Mouse (Mus musculus) liver, embryonic 13.5 days (tissue): ENCODE data around the gene Znhit6. TPM values are rescaled to one million over a fixed set of nuclear protein-coding genes. Genes with fewer than 3 reads are reported as not detected.

Experiments
- ATAC-seq: fragments of 200-750 bp; cut with Nextera tagmentation; 2 replicates; pipeline ENCODE4 v1.8.0; 2017; ENCODE audit warnings: low read depth, mild to moderate bottlenecking, moderate number of reproducible peaks, moderate library complexity
- DNase-seq: peaks from one replicate; pipeline ENCODE4 v3.0.0; 2022
- H3K27ac ChIP-seq: fragments of 300-500 bp; sonication (generic); 2 replicates; pipeline ENCODE4 v1.5.1; 2015; ENCODE audit warnings: moderate library complexity, mild to moderate bottlenecking, inconsistent platforms
- H3K27me3 ChIP-seq: fragments of 300-500 bp; sonication (generic); 2 replicates; pipeline ENCODE4 v1.6.1; 2015; ENCODE audit warnings: mild to moderate bottlenecking, inconsistent platforms
- H3K36me3 ChIP-seq: fragments of 300-500 bp; sonication (generic); 2 replicates; pipeline ENCODE4 v1.6.1; 2015; ENCODE audit warnings: mild to moderate bottlenecking, inconsistent platforms
- H3K4me1 ChIP-seq: fragments of 300-500 bp; sonication (generic); replicated peaks from 2 replicates; pipeline ENCODE4 v1.6.1; 2015; ENCODE audit warnings: inconsistent platforms
- H3K4me2 ChIP-seq: fragments of 300-500 bp; sonication (generic); 2 replicates; pipeline ENCODE4 v1.6.1; 2015; ENCODE audit warnings: inconsistent platforms, mild to moderate bottlenecking, moderate library complexity
- H3K4me3 ChIP-seq: fragments of 300-500 bp; sonication (generic); replicated peaks from 2 replicates; pipeline ENCODE4 v1.5.1; 2015; ENCODE audit warnings: mild to moderate bottlenecking, inconsistent platforms
- H3K9ac ChIP-seq: fragments of 300-500 bp; sonication (generic); 2 replicates; pipeline ENCODE4 v1.6.1; 2015; ENCODE audit warnings: mild to moderate bottlenecking, inconsistent platforms
- H3K9me3 ChIP-seq: fragments of 300-500 bp; sonication (generic); replicated peaks from 2 replicates; pipeline ENCODE4 v1.6.1; 2016; ENCODE audit warnings: inconsistent platforms
- WGBS: fragments of 180-500 bp; shearing (Covaris S2); methylation state at CpG from one replicate; pipeline ENCODE4 v1.1.7; 2015; ENCODE audit not compliant: insufficient replicate concordance; 5-methylcytosine and 5-hydroxymethylcytosine counted together
- polyA plus RNA-seq: library from polyadenylated mRNA; unstranded; fragments of >200 nt; fragmentation: Nextera tagmentation; extraction: Ambion mirVana; gene quantifications from 2 replicates; pipeline ENCODE4 v1.2.1, GENCODE M21; 2015

Znhit6 gene
- polyA plus RNA-seq, 1 experiment from 2014 or later: 20.5 TPM

DNA sequence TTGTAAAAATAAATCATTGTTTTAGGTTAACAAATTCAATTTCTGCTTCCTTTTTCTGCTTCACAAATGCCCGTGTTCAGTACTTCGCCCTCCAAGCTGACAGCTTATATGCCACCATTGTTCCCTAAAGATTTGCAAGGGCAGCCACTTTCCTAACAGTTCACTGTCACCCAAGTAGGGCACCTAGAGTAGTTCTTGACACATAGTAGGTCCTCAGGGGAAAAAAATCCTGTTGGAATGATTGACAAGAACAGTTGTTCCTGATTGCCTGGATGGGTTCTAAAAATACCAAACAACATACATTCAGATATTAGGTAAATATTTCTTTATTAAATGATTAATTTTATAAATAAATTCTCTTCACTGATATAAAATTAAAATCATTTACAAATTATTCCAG, 70.7 kb downstream of the Znhit6 start:
- no peak for DNase-seq
- Histone ChIP-seq H3K4me3 (no peak overlapping the region), H3K9me3 (no peaks in the 10 kb centered on the region), H3K9ac (no peak overlapping the region), H3K27me3 (peaks cover 45% of the 10 kb centered on the region), H3K4me2 (no peak overlapping the region), H3K36me3 (no peaks in the 10 kb centered on the region), H3K27ac (no peak overlapping the region), H3K4me1 (peaks cover 6% of the 10 kb centered on the region)
- ATAC-seq: no peak
- WGBS: 68% methylated on average over 2 of the region's 2 CpGs

- Histone ChIP-seq H3K4me3 (no peak overlapping the region), H3K9me3 (no peaks in the 10 kb centered on the region), H3K4me2 (no peak overlapping the region), H3K27me3 (peaks cover 53% of the 10 kb centered on the region), H3K9ac (no peak overlapping the region), H3K4me1 (peaks cover 12% of the 10 kb centered on the region), H3K36me3 (no peaks in the 10 kb centered on the region), H3K27ac (no peak overlapping the region)
- ATAC-seq: no peak
- 83% methylated on average over 18 of the region's 18 CpGs for WGBS
- no peak for DNase-seq
Measured at GRCm38 (mm10) chr3:145647416-145647815, 71.4 kb downstream of the Znhit6 start.

- ATAC-seq (no peak), DNase-seq (no peak)
- Histone ChIP-seq H3K9ac (0 out of 2 replicates have a peak overlapping the region, but pooled peaks have one; percentile 61), H3K9me3 (no peaks in the 10 kb centered on the region), H3K4me2 (peak overlapping the region; percentile 52), H3K4me3 (peak overlapping the region; percentile 55), H3K4me1 (peaks cover 18% of the 10 kb centered on the region), H3K27me3 (peaks cover 62% of the 10 kb centered on the region), H3K27ac (no peak overlapping the region), H3K36me3 (no peaks in the 10 kb centered on the region)
- WGBS: 27% methylated on average over 26 of the region's 26 CpGs
Measured at GRCm38 (mm10) chr3:145648097-145648931, 72.3 kb downstream of the Znhit6 start.

GRCm38 (mm10) chr3:145648991-145649851, 73.2 kb downstream of the Znhit6 start:
- Histone ChIP-seq H3K27ac (peak overlapping the region; percentile 39; the same call in 1 of the 2 replicates), H3K9me3 (no peaks in the 10 kb centered on the region), H3K36me3 (no peaks in the 10 kb centered on the region), H3K27me3 (peaks cover 69% of the 10 kb centered on the region), H3K9ac (peak overlapping the region; percentile 61), H3K4me1 (peaks cover 18% of the 10 kb centered on the region), H3K4me3 (peak overlapping the region; percentile 55), H3K4me2 (peak overlapping the region; percentile 52)
- DNase-seq (no peak), ATAC-seq (no peak)
- 2% methylated on average over 49 of the region's 49 CpGs for WGBS

DNA sequence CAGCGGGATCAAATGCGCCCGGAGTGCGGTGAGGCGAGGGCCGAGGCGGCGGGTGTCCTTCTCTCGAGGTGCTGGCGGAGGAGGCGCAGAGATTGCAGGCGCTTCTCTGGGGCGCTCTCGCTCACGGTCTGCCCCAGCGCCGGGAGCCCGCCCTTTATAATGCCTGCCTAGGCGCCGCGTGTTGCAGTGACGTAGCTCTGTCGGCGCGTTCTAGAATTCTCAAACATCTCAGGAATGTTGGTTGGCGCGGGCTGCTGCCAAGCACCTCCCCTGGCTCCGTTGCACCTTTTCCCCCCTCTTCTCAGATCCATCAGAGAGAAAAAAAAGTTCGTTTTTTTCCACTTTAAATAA, 73.8 kb downstream of the Znhit6 start, which contains the start of gene Ccn1:
Gene Ccn1 (minus strand): TSS at position 130 of the 351 bp plus-strand sequence.
- peak within 1 kb of the TSS; percentile 39; the same call in 1 of the 2 replicates for H3K27ac ChIP-seq
- peaks cover 18% of the 10 kb centered on the region for H3K4me1 ChIP-seq
- H3K4me2 ChIP-seq: peak within 1 kb of the TSS; percentile 52
- WGBS: 0% methylated on average over 28 of the region's 29 CpGs
- H3K9me3 ChIP-seq: no peaks in the 10 kb centered on the region
- peaks cover 74% of the 10 kb centered on the region for H3K27me3 ChIP-seq
- H3K9ac ChIP-seq: peak within 1 kb of the TSS; percentile 61
- ATAC-seq: peak; percentile 32; the same call in 1 of the 2 replicates
- H3K36me3 ChIP-seq: no peaks in the 10 kb centered on the region
- peak within 1 kb of the TSS; percentile 55 for H3K4me3 ChIP-seq
- DNase-seq: no peak

DNA sequence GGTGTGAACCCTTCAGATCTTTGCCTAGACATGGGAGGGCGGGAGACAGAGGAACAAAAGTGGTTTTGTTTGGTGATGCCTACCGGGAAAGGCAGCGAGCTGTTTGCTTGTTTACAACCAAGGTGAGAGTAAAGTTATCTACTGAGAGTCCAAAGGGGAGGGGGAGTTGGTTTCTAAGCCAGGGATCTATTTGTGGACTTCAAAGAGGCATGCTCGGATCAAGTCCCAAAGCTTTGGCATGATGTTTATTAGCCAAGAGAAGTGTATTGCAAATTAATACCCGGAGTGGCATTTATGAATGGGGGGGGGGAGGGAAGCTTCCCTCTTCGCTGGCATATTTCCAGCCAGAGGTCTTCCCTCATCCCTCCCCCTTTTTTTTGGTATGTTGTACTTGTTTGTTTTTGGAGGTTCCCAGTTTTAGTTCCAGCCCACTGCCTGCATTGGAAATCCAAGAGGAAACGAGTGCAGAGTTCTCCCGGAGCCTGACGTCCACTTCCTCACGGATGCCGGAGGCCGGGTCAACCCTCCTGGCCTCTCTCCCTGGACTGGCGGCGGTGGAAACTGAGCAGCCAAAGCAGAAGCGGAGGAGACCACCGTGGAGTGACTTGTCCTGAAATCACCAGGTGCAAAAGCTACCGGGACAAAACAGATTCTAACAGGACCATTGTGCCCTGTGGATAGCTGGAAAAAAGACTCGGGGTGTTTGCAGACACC, 74.5 kb downstream of the Znhit6 start:
- no peak overlapping the region for H3K9ac ChIP-seq
- no peak for ATAC-seq
- 0 out of 2 replicates have a peak overlapping the region, but pooled peaks have one; percentile 30 for H3K27ac ChIP-seq
- H3K9me3 ChIP-seq: no peaks in the 10 kb centered on the region
- H3K4me3 ChIP-seq: peak overlapping the region; percentile 55
- peak overlapping the region; percentile 52 for H3K4me2 ChIP-seq
- H3K36me3 ChIP-seq: no peaks in the 10 kb centered on the region
- WGBS: 2% methylated on average over 18 of the region's 18 CpGs
- no peak for DNase-seq
- H3K27me3 ChIP-seq: peaks cover 74% of the 10 kb centered on the region
- peaks cover 18% of the 10 kb centered on the region for H3K4me1 ChIP-seq

- DNase-seq (no peak), ATAC-seq (no peak)
- Histone ChIP-seq H3K27me3 (peaks cover 74% of the 10 kb centered on the region), H3K4me3 (peak overlapping the region; percentile 55), H3K9ac (no peak overlapping the region), H3K27ac (peak overlapping the region; percentile 30), H3K4me2 (peak overlapping the region; percentile 52), H3K36me3 (no peaks in the 10 kb centered on the region), H3K9me3 (no peaks in the 10 kb centered on the region), H3K4me1 (peaks cover 18% of the 10 kb centered on the region)
- 10% methylated on average over 19 of the region's 19 CpGs for WGBS
Measured at GRCm38 (mm10) chr3:145651029-145651977, 75.3 kb downstream of the Znhit6 start.

DNA sequence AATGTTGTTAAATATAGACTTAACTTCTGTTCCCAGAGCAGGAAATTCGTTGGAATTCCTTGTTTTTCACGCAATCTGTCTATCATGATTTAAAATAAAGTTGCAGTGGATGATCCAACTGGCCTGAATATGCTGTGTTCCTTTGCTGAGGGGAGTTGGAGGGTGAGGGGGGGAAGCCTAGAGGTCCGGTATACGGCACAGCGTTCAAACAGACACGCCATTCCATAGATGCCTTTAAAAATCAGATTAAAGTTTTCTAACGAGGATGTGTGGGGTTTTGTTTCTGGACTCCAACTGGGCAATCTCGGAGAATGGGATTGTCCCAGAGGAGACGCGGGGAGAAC, 75.9 kb downstream of the Znhit6 start:
- WGBS: 10% methylated on average over 10 of the region's 10 CpGs
- Histone ChIP-seq H3K27ac (peak overlapping the region; percentile 35; the same call in 1 of the 2 replicates), H3K36me3 (no peaks in the 10 kb centered on the region), H3K9me3 (no peaks in the 10 kb centered on the region), H3K4me3 (peak overlapping the region; percentile 13; the same call in 1 of the 2 replicates), H3K27me3 (peaks cover 74% of the 10 kb centered on the region), H3K4me1 (peaks cover 18% of the 10 kb centered on the region), H3K9ac (no peak overlapping the region), H3K4me2 (peak overlapping the region; percentile 64)
- ATAC-seq: no peak
- DNase-seq: no peak

- Histone ChIP-seq H3K36me3 (no peaks in the 10 kb centered on the region), H3K9me3 (no peaks in the 10 kb centered on the region), H3K4me3 (peak overlapping the region; percentile 50), H3K27me3 (peaks cover 70% of the 10 kb centered on the region), H3K9ac (peak overlapping the region; percentile 60; the same call in 1 of the 2 replicates), H3K4me2 (peak overlapping the region; percentile 64), H3K4me1 (peaks cover 18% of the 10 kb centered on the region), H3K27ac (peak overlapping the region; percentile 35)
- no peak; the same call in 1 of the 2 replicates for ATAC-seq
- 8% methylated on average over 20 of the region's 20 CpGs for WGBS
- DNase-seq: no peak
Measured at GRCm38 (mm10) chr3:145652322-145653131, 76.5 kb downstream of the Znhit6 start.
